Mouse (Mus musculus) adipocyte (in vitro differentiated cells): Measurements from ENCODE around the gene Gkap1.

Experiments used
- DNase-seq: peaks from one replicate; pipeline ENCODE4 v3.0.0-alpha.2; 2016; ENCODE audit warnings: low spot score

The Gkap1 gene

GRCm38 (mm10) chr13:58263546-58263945, 12.0 kb downstream of the Gkap1 start:
- DNase-seq: no peak

- DNase-seq: no peak
Observed at GRCm38 (mm10) chr13:58261674-58262073, 13.8 kb downstream of the Gkap1 start.

GRCm38 (mm10) chr13:58253268-58253667, 22.2 kb downstream of the Gkap1 start:
- DNase-seq: no peak

GRCm38 (mm10) chr13:58248957-58249356, 26.5 kb downstream of the Gkap1 start:
- peak; percentile 58 for DNase-seq

GRCm38 (mm10) chr13:58236536-58236935, 39.0 kb downstream of the Gkap1 start:
- no peak for DNase-seq

- DNase-seq: peak; percentile 58
Observed at GRCm38 (mm10) chr13:58232611-58233010, 42.9 kb downstream of the Gkap1 start.

GRCm38 (mm10) chr13:58232070-58232469, 43.4 kb downstream of the Gkap1 start:
- DNase-seq: no peak

- DNase-seq: no peak
Observed at GRCm38 (mm10) chr13:58228624-58229023, 46.9 kb downstream of the Gkap1 start.

- DNase-seq: peak; percentile 68
Observed at GRCm38 (mm10) chr13:58225694-58226093, 49.8 kb downstream of the Gkap1 start.

- no peak for DNase-seq
Observed at GRCm38 (mm10) chr13:58220206-58220605, 55.3 kb downstream of the Gkap1 start.

- DNase-seq: peak; percentile 64
Observed at GRCm38 (mm10) chr13:58217536-58217935, 58.0 kb downstream of the Gkap1 start.

GRCm38 (mm10) chr13:58216395-58216794, 59.1 kb downstream of the Gkap1 start:
- DNase-seq: peak; percentile 73

GRCm38 (mm10) chr13:58215592-58216341, 59.7 kb downstream of the Gkap1 start, which contains the start of gene Ubqln1:
Gene Ubqln1 (minus strand): TSS chr13:58215653.
- DNase-seq: peak; percentile 82

GRCm38 (mm10) chr13:58215253-58215591, 60.3 kb downstream of the Gkap1 start:
- DNase-seq: no peak

GRCm38 (mm10) chr13:58214346-58215252, 60.9 kb downstream of the Gkap1 start:
- DNase-seq: no peak

- DNase-seq: no peak
Observed at GRCm38 (mm10) chr13:58213801-58214200, 61.7 kb downstream of the Gkap1 start.

- no peak for DNase-seq
Observed at GRCm38 (mm10) chr13:58212530-58212929, 63.0 kb downstream of the Gkap1 start.

GRCm38 (mm10) chr13:58210441-58210840, 65.1 kb downstream of the Gkap1 start:
- DNase-seq: no peak

- no peak for DNase-seq
Observed at GRCm38 (mm10) chr13:58206084-58206483, 69.4 kb downstream of the Gkap1 start.

GRCm38 (mm10) chr13:58204986-58205385, 70.5 kb downstream of the Gkap1 start:
- DNase-seq: no peak

GRCm38 (mm10) chr13:58204202-58204601, 71.3 kb downstream of the Gkap1 start:
- no peak for DNase-seq

GRCm38 (mm10) chr13:58202903-58203302, 72.6 kb downstream of the Gkap1 start:
- no peak for DNase-seq

GRCm38 (mm10) chr13:58201908-58202307, 73.6 kb downstream of the Gkap1 start:
- no peak for DNase-seq
